Mouse (Mus musculus) C2C12 (cell line): ENCODE data around the gene Cyp2w1. TPM values are rescaled to one million over a fixed set of nuclear protein-coding genes. Genes with fewer than 3 reads are reported as not detected.

Source experiments
- H3K27me3 ChIP-seq: one replicate; pipeline ENCODE4 v1.6.1; 2011; ENCODE audit not compliant: control insufficient read depth, insufficient read depth, insufficient read length
- H3K36me3 ChIP-seq: one replicate; pipeline ENCODE4 v1.6.1; 2011; ENCODE audit not compliant: control insufficient read depth, insufficient read depth
- H3K4me3 ChIP-seq: one replicate; pipeline ENCODE4 v1.5.1; 2011; ENCODE audit warnings: mild to moderate bottlenecking, control low read depth; ENCODE audit not compliant: poor library complexity, insufficient read depth, severe bottlenecking
- H3K79me2 ChIP-seq: one replicate; pipeline ENCODE4 v1.6.1; 2011; ENCODE audit not compliant: control insufficient read depth, insufficient read depth
- H3K79me3 ChIP-seq: one replicate; pipeline ENCODE4 v1.6.1; 2011; ENCODE audit warnings: low read depth, control low read depth
- H3ac ChIP-seq: one replicate; pipeline ENCODE3; 2011; ENCODE audit warnings: low read depth; ENCODE audit not compliant: control insufficient read depth, insufficient read length
- CEBPB ChIP-seq: IDR thresholded peaks from one replicate; pipeline ENCODE4 v1.6.1; 2011; ENCODE audit warnings: low read depth, mild to moderate bottlenecking, control low read depth, moderate library complexity
- CTCF ChIP-seq: IDR thresholded peaks from one replicate; pipeline ENCODE4 v1.5.1; 2011; ENCODE audit not compliant: control insufficient read depth, insufficient read depth, insufficient read length
- FOSL1 ChIP-seq: IDR thresholded peaks from one replicate; pipeline ENCODE4 v1.8.0; 2011; ENCODE audit warnings: mild to moderate bottlenecking, low read length; ENCODE audit not compliant: poor library complexity, insufficient read depth, severe bottlenecking
- MAX ChIP-seq: IDR thresholded peaks from one replicate; pipeline ENCODE4 v1.6.1; 2011; ENCODE audit warnings: mild to moderate bottlenecking, control low read depth
- MYOD1 ChIP-seq: IDR thresholded peaks from one replicate; pipeline ENCODE4 v1.6.1; 2011; ENCODE audit warnings: low read depth; ENCODE audit not compliant: control insufficient read depth, insufficient read length
- MYOG ChIP-seq: IDR thresholded peaks from one replicate; pipeline ENCODE4 v1.6.1; 2011; ENCODE audit not compliant: control insufficient read depth, insufficient read length; ENCODE audit errors: extremely low read depth
- USF1 ChIP-seq: IDR thresholded peaks from one replicate; pipeline ENCODE4 v1.6.1; 2011; ENCODE audit warnings: low read depth, mild to moderate bottlenecking, control low read depth, moderate library complexity
- polyA plus RNA-seq: library from polyadenylated mRNA; unstranded; fragments of >200 nt; fragmentation: generic; extraction: Trizol; gene quantifications from one replicate; pipeline ENCODE4 v1.2.1, GENCODE M21; 2012; ENCODE audit warnings: missing spikeins

Cyp2w1 gene
- polyA plus RNA-seq, 1 experiment, result not detected

- peak overlapping the region; percentile 79 for H3ac ChIP-seq
- TF ChIP-seq CTCF, result no peak
- TF ChIP-seq MAX, result peak; percentile 35
- peak; percentile 72 for TF ChIP-seq USF1
- peak overlapping the region; percentile 31 for H3K4me3 ChIP-seq
- no peaks in the 10 kb centered on the region for H3K36me3 ChIP-seq
- no peaks in the 10 kb centered on the region for H3K79me2 ChIP-seq
- H3K27me3 ChIP-seq, result no peaks in the 10 kb centered on the region
- no peaks in the 10 kb centered on the region for H3K79me3 ChIP-seq
Measured at GRCm38 (mm10) chr5:139380385-139381248, 28.2 kb downstream of the Cyp2w1 start.

- H3K4me3 ChIP-seq, result no peak overlapping the region
- no peaks in the 10 kb centered on the region for H3K36me3 ChIP-seq
- H3K27me3 ChIP-seq, result no peaks in the 10 kb centered on the region
- TF ChIP-seq MAX (no peak), USF1 (no peak), CTCF (no peak), MYOG (no peak), CEBPB (no peak), MYOD1 (no peak), FOSL1 (no peak)
- no peaks in the 10 kb centered on the region for H3K79me2 ChIP-seq
- H3K79me3 ChIP-seq, result no peaks in the 10 kb centered on the region
- no peak overlapping the region for H3ac ChIP-seq
Measured at GRCm38 (mm10) chr5:139381586-139382513, 29.4 kb downstream of the Cyp2w1 start.

DNA sequence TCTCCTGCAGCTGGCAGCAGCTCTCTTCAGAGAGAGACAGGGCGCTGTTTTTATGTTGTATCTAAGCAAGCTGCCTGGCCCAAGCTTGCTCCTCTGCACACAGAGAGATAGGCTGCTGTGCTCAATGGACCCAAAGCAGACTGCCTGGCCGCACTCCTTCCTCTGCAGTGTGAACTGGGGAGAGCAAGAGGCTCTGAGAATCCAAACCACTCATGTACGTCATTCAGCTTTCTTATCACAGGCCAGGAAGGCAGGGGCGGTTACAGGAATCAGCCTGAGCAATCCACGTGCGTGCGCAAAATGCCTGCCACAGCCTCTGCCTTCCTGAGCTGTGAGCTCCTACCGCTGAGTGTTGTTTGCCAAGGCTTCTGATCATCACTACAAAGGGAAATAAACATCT, 30.3 kb downstream of the Cyp2w1 start:
- H3K36me3 ChIP-seq, result no peaks in the 10 kb centered on the region
- no peak overlapping the region for H3ac ChIP-seq
- TF ChIP-seq CTCF, result no peak
- TF ChIP-seq MYOD1, result no peak
- TF ChIP-seq USF1, result no peak
- TF ChIP-seq MAX, result no peak
- no peak for TF ChIP-seq CEBPB
- no peak for TF ChIP-seq FOSL1
- TF ChIP-seq MYOG, result no peak
- no peaks in the 10 kb centered on the region for H3K79me3 ChIP-seq
- H3K27me3 ChIP-seq, result no peaks in the 10 kb centered on the region
- H3K4me3 ChIP-seq, result no peak overlapping the region
- no peaks in the 10 kb centered on the region for H3K79me2 ChIP-seq

- H3K27me3 ChIP-seq, result no peaks in the 10 kb centered on the region
- TF ChIP-seq CEBPB, result no peak
- no peak for TF ChIP-seq USF1
- TF ChIP-seq MAX, result no peak
- no peaks in the 10 kb centered on the region for H3K36me3 ChIP-seq
- no peaks in the 10 kb centered on the region for H3K79me2 ChIP-seq
- H3ac ChIP-seq, result no peak overlapping the region
- H3K4me3 ChIP-seq, result no peak overlapping the region
- no peaks in the 10 kb centered on the region for H3K79me3 ChIP-seq
Measured at GRCm38 (mm10) chr5:139383234-139383633, 30.8 kb downstream of the Cyp2w1 start.

- H3K79me3 ChIP-seq, result no peaks in the 10 kb centered on the region
- H3K79me2 ChIP-seq, result no peaks in the 10 kb centered on the region
- no peak overlapping the region for H3ac ChIP-seq
- H3K4me3 ChIP-seq, result no peak overlapping the region
- H3K27me3 ChIP-seq, result no peaks in the 10 kb centered on the region
- H3K36me3 ChIP-seq, result no peaks in the 10 kb centered on the region
- TF ChIP-seq MYOD1, result no peak
- TF ChIP-seq MAX, result no peak
- TF ChIP-seq CEBPB, result no peak
- TF ChIP-seq FOSL1, result no peak
- TF ChIP-seq USF1, result no peak
- no peak for TF ChIP-seq MYOG
- no peak for TF ChIP-seq CTCF
Measured at GRCm38 (mm10) chr5:139384531-139384930, 32.1 kb downstream of the Cyp2w1 start.

DNA sequence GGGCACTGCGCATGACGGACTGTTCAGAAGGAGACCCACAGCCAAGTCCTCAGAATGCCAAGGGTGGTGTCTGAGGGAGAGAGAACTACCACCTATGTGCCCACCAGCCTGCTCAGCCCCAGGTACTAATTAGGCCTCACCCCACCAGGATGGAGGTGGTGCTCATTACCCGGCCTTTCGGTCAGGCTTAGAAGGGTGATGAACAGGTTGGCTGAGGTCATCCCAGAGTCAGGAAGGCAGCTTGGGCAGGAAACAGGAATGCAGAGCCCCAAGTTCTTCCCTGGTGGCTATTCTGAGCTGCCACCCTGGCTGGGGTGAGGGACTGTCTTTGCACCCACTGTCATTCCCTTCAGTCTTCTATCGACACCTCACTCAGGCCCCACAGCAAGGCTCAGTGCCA, 33.6 kb downstream of the Cyp2w1 start:
- Histone ChIP-seq H3ac (no peak overlapping the region), H3K27me3 (no peaks in the 10 kb centered on the region), H3K4me3 (no peak overlapping the region), H3K36me3 (no peaks in the 10 kb centered on the region), H3K79me2 (no peaks in the 10 kb centered on the region), H3K79me3 (no peaks in the 10 kb centered on the region)
- TF ChIP-seq FOSL1 (no peak), USF1 (no peak)
